Mouse (Mus musculus) limb, embryonic 12.5 days (tissue): Measurements from ENCODE around the gene Zfp189. TPM values are rescaled to one million over a fixed set of nuclear protein-coding genes. Genes with fewer than 3 reads are reported as not detected.
A peak's percentile ranks its signal among the peaks of the same experiment; 100 is the strongest.
"Not testable (repeated sequence)": the region's sequence is repeated elsewhere in the genome, so short reads cannot be mapped to it uniquely, and the experiment has no call there.

Source experiments
- ATAC-seq: fragments of 200-750 bp; cut with Nextera tagmentation; 2 replicates; pipeline ENCODE4 v1.8.0; 2017; ENCODE audit warnings: low read depth, moderate TSS enrichment; ENCODE audit not compliant: insufficient number of reproducible peaks, insufficient read depth, low FRiP score, low TSS enrichment
- H3K27ac ChIP-seq: fragments of 300-500 bp; sonication (generic); 2 replicates; pipeline ENCODE4 v1.5.1; 2016; ENCODE audit warnings: mild to moderate bottlenecking, moderate library complexity
- H3K27me3 ChIP-seq: fragments of 300-500 bp; sonication (generic); 2 replicates; pipeline ENCODE4 v1.6.1; 2016; ENCODE audit warnings: mild to moderate bottlenecking, moderate library complexity
- H3K36me3 ChIP-seq: fragments of 300-500 bp; sonication (generic); 2 replicates; pipeline ENCODE4 v1.6.1; 2016; ENCODE audit warnings: mild to moderate bottlenecking, moderate library complexity
- H3K4me1 ChIP-seq: fragments of 300-500 bp; sonication (generic); replicated peaks from 2 replicates; pipeline ENCODE4 v1.6.1; 2016
- H3K4me2 ChIP-seq: fragments of 300-500 bp; sonication (generic); 2 replicates; pipeline ENCODE4 v1.6.1; 2016; ENCODE audit warnings: mild to moderate bottlenecking, moderate library complexity
- H3K4me3 ChIP-seq: fragments of 300-500 bp; sonication (generic); replicated peaks from 2 replicates; pipeline ENCODE4 v1.5.1; 2016; ENCODE audit warnings: mild to moderate bottlenecking
- H3K9ac ChIP-seq: fragments of 300-500 bp; sonication (generic); replicated peaks from 2 replicates; pipeline ENCODE4 v1.6.1; 2016; ENCODE audit warnings: mild to moderate bottlenecking, moderate library complexity
- H3K9me3 ChIP-seq: fragments of 300-500 bp; sonication (generic); 2 replicates; pipeline ENCODE4 v1.6.1; 2016; ENCODE audit warnings: mild to moderate bottlenecking, moderate library complexity
- WGBS: fragments of 180-500 bp; shearing (Covaris S2); methylation state at CpG from one replicate; pipeline ENCODE4 v1.1.7; 2016; 5-methylcytosine and 5-hydroxymethylcytosine counted together
- polyA plus RNA-seq: library from polyadenylated mRNA; unstranded; fragments of >200 nt; fragmentation: Nextera tagmentation; extraction: Ambion mirVana; gene quantifications from 2 replicates; pipeline ENCODE4 v1.2.1, GENCODE M21; 2016

Gene Zfp189
- polyA plus RNA-seq: 13.6 and 14.3 TPM in 2 replicates

DNA sequence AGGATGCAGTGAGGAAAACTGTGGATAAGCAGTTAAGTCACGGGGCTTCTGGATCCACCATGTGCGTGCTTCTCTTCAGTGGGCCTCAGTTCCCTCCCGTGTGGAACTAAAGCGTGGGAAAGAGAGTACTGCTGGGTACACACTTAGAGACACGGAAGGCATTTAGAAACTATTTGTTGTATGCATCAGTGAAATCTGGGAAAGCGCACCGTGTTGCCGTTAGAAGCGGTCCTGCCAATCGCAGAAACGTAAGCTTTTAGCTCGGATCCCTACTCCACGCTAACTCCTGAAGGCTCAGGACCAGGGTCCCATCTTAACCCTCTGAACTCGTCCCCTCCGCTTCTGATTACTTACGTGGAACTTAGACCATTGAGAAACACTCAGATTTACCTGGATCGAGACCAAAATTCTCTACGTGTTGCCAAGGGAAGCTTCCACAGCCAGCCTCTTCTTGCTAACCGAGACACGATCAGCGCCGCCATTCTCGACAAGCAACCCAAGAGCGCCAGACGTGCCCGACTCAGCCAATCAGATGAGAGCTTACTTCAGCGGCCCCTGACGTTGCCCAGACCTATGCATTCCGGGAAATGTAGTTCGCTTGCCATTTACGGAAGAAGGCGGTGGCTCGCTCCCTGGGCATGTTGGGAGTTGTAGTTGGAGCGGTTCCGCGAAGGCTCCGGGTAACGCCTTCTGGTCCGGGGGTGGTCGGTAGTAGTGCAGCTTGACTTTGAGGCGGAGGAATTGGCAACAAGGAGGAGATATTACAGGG is at the start of gene Zfp189, which contains the start of gene Mrpl50:
Gene Zfp189, plus strand, starts transcription at position 605 of the 769 bp plus-strand sequence.
Gene Mrpl50, minus strand, starts transcription at position 522 of the 769 bp plus-strand sequence.
- peaks cover 40% of the 10 kb centered on the region for H3K36me3 ChIP-seq
- H3K4me2 ChIP-seq: peak within 1 kb of the TSS; percentile 62
- peak within 1 kb of the TSS; percentile 69 for H3K27ac ChIP-seq
- H3K4me3 ChIP-seq: peak within 1 kb of the TSS; percentile 57
- H3K9ac ChIP-seq: peak within 1 kb of the TSS; percentile 76
- 0 out of 2 replicates have a peak, but pooled peaks cover 4% of the 10 kb centered on the region for H3K9me3 ChIP-seq
- ATAC-seq: peak; percentile 99
- under 1% methylated on average over 41 of the region's 41 CpGs for WGBS
- peaks cover 16% of the 10 kb centered on the region for H3K4me1 ChIP-seq
- no peaks in the 10 kb centered on the region for H3K27me3 ChIP-seq

DNA sequence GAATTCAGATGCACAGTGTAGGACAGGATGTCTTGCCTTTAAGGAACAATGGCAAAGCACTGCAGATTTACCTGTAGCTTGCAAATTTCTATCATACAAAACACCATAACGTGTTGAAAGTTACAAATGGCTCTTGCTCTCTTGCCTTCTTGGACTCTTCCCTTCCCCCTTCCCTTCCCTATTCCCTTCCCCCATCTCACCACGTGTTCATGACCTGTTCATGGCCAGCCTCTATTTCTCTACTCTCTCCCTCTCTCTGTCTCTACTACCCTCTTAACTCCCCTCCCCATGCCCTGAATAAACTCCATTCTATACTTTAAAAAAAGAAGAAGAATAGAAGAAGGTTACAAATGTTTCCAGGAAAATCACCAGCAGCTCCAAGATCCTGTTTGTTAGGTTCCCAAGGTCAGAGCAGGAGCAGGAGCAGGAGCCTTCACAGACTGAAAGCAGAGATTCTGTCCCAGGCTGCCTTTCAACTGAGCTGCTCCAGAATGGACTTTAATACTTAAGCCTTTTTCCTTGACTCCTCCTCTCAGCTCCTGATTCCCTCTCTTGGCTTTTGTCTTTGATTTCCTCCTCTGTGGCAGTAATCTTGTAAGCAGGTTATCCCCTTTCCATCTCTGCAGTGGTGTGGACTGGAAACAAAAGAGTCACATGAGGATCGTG is 47.4 kb upstream of the Zfp189 start, which contains the start of gene Acnat1:
Gene Acnat1, minus strand, starts transcription at position 478 of the 666 bp plus-strand sequence.
- Histone ChIP-seq H3K4me1 (peaks cover 6% of the 10 kb centered on the region; the same call in 1 of the 2 replicates), H3K27me3 (no peaks in the 10 kb centered on the region), H3K4me2 (no peak within 1 kb of the TSS), H3K36me3 (no peaks in the 10 kb centered on the region), H3K4me3 (no peak within 1 kb of the TSS), H3K9me3 (no peaks in the 10 kb centered on the region), H3K9ac (no peak within 1 kb of the TSS), H3K27ac (no peak within 1 kb of the TSS)
- no peak for ATAC-seq
- 59% methylated on average over 3 of the region's 3 CpGs for WGBS

DNA sequence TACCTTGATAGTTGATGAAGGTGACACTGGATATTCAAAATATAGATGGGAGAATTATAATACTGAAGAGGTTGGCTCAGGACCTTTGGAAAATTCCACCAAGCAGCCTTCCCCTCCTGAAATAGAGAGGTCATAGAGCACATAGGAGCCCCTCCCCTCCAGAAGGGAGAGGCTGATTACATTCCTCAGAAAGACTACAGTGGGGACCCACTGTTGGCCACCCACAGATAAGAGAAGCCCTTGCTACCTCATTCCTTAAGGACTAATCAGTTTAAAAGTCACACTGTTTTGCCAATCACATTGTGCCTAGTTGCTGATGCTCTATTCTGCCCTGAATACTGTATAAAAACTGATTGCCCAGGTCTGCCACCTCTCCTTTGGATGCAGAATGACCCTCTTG is 46.4 kb upstream of the Zfp189 start:
- H3K27me3 ChIP-seq: no peaks in the 10 kb centered on the region
- ATAC-seq: no peak
- no peaks in the 10 kb centered on the region for H3K9me3 ChIP-seq
- H3K4me3 ChIP-seq: no peak overlapping the region
- H3K9ac ChIP-seq: no peak overlapping the region
- H3K4me2 ChIP-seq: no peak overlapping the region
- no peak overlapping the region for H3K27ac ChIP-seq
- H3K36me3 ChIP-seq: no peaks in the 10 kb centered on the region
- peaks cover 6% of the 10 kb centered on the region; the same call in 1 of the 2 replicates for H3K4me1 ChIP-seq

DNA sequence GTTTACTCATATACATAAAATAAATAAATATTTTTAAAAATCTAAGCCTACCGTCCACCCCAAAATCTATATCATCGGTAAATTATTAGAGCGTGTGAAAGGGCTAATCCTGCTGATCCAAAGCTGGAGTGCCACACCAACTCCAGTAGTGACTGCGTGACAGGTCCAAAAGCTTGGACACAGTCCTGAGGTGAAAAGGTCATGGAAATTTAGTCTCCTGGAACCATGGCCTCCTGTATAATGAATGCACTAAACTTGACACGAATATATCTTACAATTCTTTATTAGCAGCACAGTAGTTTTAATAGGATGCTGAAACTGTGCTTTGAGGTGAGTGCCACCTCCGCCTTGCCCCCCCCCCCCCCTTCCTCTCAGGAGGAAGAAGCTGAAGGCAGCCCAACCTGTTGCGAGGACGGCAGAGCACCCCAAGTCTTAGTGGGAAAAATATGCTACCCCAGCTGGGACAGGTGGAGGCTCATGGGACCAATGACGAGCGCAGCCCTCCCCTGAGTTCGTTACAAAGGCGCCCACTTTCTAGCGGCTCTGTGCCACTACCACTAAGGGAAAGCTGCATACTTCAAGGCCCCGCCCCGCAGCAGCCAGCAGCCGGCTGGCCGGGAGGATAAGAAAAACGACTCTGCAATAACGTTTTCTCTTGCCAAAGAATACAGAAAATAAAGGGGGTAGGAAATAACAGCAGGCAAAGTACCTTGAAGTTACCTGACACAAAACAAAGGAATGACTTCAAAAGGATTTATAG is 42.7 kb upstream of the Zfp189 start:
- H3K4me3 ChIP-seq: peak overlapping the region; percentile 30
- no peak overlapping the region for H3K9ac ChIP-seq
- no peaks in the 10 kb centered on the region for H3K27me3 ChIP-seq
- H3K4me1 ChIP-seq: peaks cover 9% of the 10 kb centered on the region; the same call in 1 of the 2 replicates
- no peaks in the 10 kb centered on the region for H3K9me3 ChIP-seq
- 20% methylated on average over 19 of the region's 19 CpGs for WGBS
- H3K4me2 ChIP-seq: peak overlapping the region; percentile 58
- no peaks in the 10 kb centered on the region for H3K36me3 ChIP-seq
- ATAC-seq: peak; percentile 71
- no peak overlapping the region for H3K27ac ChIP-seq

DNA sequence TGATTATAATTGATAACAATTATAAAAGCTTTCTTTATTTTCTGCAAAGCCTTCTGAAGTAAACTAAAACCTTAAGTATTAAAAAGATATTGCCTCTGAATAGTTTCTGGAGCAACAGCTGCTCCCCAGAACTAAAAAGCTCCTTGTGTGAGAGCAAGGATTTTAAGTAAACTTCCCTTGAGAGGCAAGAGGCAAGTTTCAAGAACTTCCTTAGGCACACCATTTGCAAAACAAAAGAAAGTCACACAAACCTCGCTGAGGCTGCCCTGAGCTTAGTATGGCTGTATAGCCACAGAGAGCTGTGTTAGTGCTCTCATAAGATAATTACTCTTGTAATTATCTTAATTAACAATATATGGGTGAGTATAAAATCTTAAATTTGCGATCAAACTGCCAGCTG is 41.9 kb upstream of the Zfp189 start:
- H3K4me3 ChIP-seq, H3K27ac ChIP-seq, H3K4me2 ChIP-seq, H3K36me3 ChIP-seq, H3K9me3 ChIP-seq, ATAC-seq, H3K9ac ChIP-seq, H3K4me1 ChIP-seq, H3K27me3 ChIP-seq: not testable (repeated sequence)
- 20% methylated on average over 2 of the region's 2 CpGs for WGBS

DNA sequence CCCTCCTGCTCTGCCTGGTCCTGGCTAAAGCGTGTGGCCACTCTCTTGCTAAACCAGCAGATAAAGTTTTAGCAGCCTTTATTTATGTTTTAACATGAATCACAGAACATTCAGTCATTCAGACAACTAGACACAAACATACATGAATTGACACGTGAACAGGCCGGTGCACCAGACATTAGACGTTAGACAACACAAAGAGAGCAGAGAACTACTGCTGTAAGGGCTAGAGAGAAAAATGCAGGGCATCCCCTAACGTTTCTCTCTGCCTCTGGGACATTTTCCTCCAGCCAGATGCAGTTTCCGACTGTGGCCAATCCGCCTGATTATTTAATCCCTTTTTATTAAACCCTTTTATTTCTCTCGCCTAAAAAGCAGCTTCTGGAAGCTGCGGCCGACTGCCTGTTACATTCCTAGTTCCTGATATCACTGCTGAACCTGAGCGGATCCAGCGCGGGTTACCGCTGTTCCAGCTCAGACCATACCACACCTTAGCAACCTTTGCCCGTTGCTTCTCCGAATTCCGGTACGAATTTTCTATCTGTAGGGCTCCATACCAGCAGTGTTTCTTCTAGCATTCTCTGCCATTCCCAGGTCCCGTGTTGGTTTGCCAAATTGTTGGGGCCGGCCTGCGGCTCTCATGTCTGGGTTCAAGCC is 40.7 kb upstream of the Zfp189 start:
- H3K27ac ChIP-seq: no peak overlapping the region
- H3K4me1 ChIP-seq: peaks cover 9% of the 10 kb centered on the region; the same call in 1 of the 2 replicates
- peak overlapping the region; percentile 41 for H3K4me2 ChIP-seq
- no peaks in the 10 kb centered on the region for H3K9me3 ChIP-seq
- H3K36me3 ChIP-seq: no peaks in the 10 kb centered on the region
- no peak overlapping the region for H3K9ac ChIP-seq
- no peaks in the 10 kb centered on the region for H3K27me3 ChIP-seq
- WGBS: 12% methylated on average over 21 of the region's 21 CpGs
- no peak overlapping the region for H3K4me3 ChIP-seq
- ATAC-seq: no peak

DNA sequence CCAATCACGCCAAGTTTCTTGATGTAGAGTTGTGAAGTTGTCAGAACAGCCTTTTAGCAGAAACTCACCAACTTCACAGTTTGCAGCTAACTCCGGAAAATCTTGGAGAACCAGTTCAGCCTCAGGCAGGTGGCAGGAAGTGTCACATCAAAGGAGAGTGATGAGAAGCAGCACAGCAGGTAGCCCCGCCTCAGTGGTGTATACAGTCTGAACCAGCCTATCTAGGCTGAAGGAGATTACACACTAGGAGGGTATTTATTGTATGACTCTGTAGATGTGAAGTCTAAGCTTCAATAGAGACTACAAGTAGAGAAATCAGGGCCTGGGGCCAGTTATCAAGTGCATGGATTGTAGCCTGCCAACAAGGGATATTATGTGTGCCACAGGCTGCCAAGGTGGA is 40.1 kb upstream of the Zfp189 start:
- no peaks in the 10 kb centered on the region for H3K27me3 ChIP-seq
- no peak overlapping the region for H3K4me3 ChIP-seq
- H3K4me2 ChIP-seq: peak overlapping the region; percentile 41; the same call in 1 of the 2 replicates
- H3K9me3 ChIP-seq: no peaks in the 10 kb centered on the region
- H3K27ac ChIP-seq: no peak overlapping the region
- ATAC-seq: no peak
- H3K9ac ChIP-seq: no peak overlapping the region
- H3K4me1 ChIP-seq: peaks cover 9% of the 10 kb centered on the region; the same call in 1 of the 2 replicates
- H3K36me3 ChIP-seq: no peaks in the 10 kb centered on the region
- WGBS: 36% methylated on average over 3 of the region's 3 CpGs

DNA sequence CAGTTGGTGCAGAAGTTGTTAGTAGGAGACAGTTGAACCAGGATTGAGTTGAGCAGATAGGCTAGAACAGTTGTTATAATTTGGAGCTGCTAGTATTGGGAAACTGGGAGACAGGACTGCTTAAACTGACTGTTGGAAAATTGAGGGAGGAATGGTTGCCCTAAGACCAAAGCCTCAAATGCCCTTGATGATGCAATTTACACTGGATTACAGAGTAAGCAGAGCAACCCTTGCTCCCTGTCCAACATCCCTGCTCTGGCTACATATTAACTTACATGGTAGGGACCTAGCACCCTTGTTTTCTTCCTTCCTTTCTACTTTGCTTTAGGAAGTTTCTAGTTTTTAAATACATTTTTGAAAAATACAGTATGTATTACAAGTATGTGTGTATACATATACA is 35.5 kb upstream of the Zfp189 start:
- no peaks in the 10 kb centered on the region for H3K36me3 ChIP-seq
- 0 out of 2 replicates have a peak, but pooled peaks cover 3% of the 10 kb centered on the region for H3K4me1 ChIP-seq
- no peaks in the 10 kb centered on the region for H3K27me3 ChIP-seq
- H3K4me2 ChIP-seq: no peak overlapping the region
- no peaks in the 10 kb centered on the region for H3K9me3 ChIP-seq
- no peak overlapping the region for H3K9ac ChIP-seq
- ATAC-seq: no peak
- H3K4me3 ChIP-seq: no peak overlapping the region
- no peak overlapping the region for H3K27ac ChIP-seq

DNA sequence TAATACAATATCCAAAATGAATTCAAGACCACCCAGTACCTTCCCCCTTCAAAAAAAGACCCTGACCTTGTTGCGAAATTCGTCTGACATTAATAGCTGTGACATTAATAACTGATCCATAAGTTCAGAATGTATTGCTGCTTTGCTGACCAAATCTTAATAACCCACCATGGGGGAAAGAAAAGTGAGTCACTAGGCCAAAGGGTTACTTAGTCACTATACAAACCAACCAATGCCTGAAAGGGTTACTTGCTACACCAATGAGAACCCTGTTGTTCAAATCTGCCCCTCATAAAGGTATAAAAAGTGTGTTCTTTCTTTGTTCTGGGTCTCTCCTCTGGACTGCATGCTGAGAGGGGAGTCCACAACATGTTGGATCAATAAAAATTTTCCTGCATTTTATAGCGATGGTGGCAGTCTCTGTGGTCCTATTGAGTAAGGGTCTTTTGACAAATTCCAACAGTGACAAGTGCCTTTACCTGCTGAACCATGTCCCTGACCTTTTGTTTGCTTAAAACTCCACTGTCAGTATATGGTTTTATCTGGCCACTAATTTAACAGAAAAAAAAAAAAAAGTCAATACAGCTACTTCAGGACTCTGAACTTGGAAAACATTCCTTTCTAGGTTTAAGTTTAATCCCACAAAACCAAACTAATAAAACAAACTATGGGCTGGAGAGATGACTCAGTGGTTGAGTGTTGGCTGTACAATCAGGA is 34.9 kb upstream of the Zfp189 start:
- not testable (repeated sequence) for ATAC-seq, H3K27me3 ChIP-seq, H3K27ac ChIP-seq, H3K4me3 ChIP-seq, H3K9ac ChIP-seq, H3K9me3 ChIP-seq, H3K4me1 ChIP-seq, H3K4me2 ChIP-seq, H3K36me3 ChIP-seq
- WGBS: 64% methylated on average over 3 of the region's 3 CpGs

DNA sequence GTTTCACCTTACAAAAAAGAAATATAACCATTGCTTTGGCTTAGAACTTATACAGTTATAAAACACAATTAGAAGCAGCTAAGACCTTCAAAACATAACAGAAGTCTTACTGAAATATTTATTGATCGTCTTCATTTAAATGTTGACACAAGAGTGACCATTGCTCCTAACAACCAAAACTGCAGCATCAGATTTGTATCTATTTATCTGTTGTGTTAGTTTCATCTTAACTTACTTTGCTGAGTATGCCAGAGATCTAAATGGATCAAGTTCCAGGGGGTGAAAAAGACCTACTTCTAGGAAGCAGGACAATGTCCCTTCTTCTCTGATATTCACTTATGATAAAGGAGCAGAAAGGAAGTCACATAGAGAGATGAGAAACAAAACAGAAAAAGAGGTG is 17.4 kb upstream of the Zfp189 start:
- no peaks in the 10 kb centered on the region for H3K4me1 ChIP-seq
- H3K9ac ChIP-seq: no peak overlapping the region
- no peak for ATAC-seq
- H3K4me3 ChIP-seq: no peak overlapping the region
- no peaks in the 10 kb centered on the region for H3K9me3 ChIP-seq
- no peaks in the 10 kb centered on the region for H3K36me3 ChIP-seq
- no peak overlapping the region for H3K27ac ChIP-seq
- H3K27me3 ChIP-seq: no peaks in the 10 kb centered on the region
- H3K4me2 ChIP-seq: no peak overlapping the region
- WGBS: 78% methylated on average over 1 of the region's 1 CpGs
